Mouse (Mus musculus) small intestine, adult 2 months (tissue): ENCODE measurements at regions not wholly inside any gene's neighbourhood (a gene's known extent, or its start where the extent isn't known, plus 50 kb on each side); places are given as distances from the start of the nearest gene placed in this dataset.

Source experiments
- CTCF ChIP-seq: fragments of 200-500 bp; IDR thresholded peaks from 2 replicates; pipeline ENCODE4 v1.5.1; 2012; ENCODE audit warnings: low read depth, mild to moderate bottlenecking, control low read depth, inconsistent platforms, low read length, moderate library complexity, mixed read lengths; ENCODE audit not compliant: insufficient replicate concordance, insufficient read length; ENCODE audit errors: extremely low read depth
- POLR2A ChIP-seq: fragments of 200-500 bp; IDR thresholded peaks from 2 replicates; pipeline ENCODE4 v1.6.1; 2012; ENCODE audit warnings: low read depth, mild to moderate bottlenecking, control low read depth, inconsistent platforms, low read length, moderate library complexity

GRCm38 (mm10) chr5:118978921-118979630, 418.6 kb downstream of the Med13l start:
- TF ChIP-seq POLR2A (no peak), CTCF (no peak)
